Mouse (Mus musculus) E14TG2a.4 (cell line): ENCODE data around the gene Rpusd3.

Experiments
- CTCF ChIP-seq: conservative IDR thresholded peaks from 2 replicates; pipeline ENCODE4 v1.5.1; 2014; ENCODE audit warnings: low read length
- NANOG ChIP-seq: IDR thresholded peaks from 2 replicates; pipeline ENCODE4 v1.6.1; 2014; ENCODE audit warnings: borderline replicate concordance, low read length, mixed read lengths

- TF ChIP-seq CTCF (no peak), NANOG (no peak)
These were observed 44.9 kb upstream of the Rpusd3 start for GRCm38 (mm10) chr6:113464040-113464439.
